18 mouse cellular contexts compared by ENCODE assay signal in the genomic region with DNA sequence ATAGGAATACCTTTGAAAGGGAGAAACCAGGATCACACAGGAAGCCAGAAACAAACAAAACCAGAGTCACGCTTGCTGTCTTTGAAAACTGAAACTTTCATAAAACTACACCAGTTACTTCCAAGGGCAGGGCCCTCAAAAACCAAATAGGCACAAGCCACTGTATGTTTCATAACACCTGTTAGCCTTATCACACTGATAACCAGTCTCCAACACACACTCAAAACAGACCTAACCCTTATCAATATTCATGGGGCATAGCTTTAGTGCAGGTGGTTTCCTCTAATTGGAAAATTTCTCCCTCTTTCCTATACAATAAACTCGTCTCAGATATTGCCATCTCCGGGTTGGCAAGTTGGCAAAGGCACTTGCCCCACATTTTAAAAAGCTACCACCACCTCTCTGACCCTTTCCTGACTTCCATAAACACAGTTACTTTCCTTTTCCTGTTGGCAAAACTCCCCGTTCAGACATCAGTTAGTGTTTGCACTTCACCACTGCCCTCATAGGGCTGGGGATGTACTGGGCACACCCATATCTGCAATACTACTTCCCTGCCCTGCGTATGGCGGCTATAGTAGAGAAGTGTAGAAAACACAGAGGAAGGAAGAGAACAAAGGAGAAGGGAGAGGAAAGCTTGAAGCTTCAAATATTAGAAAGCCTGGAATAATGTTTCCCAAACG.
"Had no signal": no experiment of that assay in that cellular context is flagged by ENCODE, and none has a peak within 500 bp of the region (broad histone marks: within the 10 kb centered on the region; RNA-seq: fewer than 3 reads in every experiment).

No protein-coding gene starts in this region.

- ATAC-seq: inflammation-experienced regulatory T-cells, adult 6 months had no signal

- H3K4me1 ChIP-seq: liver, embryonic 13.5 days; neural tube, embryonic 12.5 days; neural tube, embryonic 15.5 days had no signal

- H3K27me3 ChIP-seq: liver, embryonic 13.5 days; lung, embryonic 15.5 days; neural tube, embryonic 12.5 days; neural tube, embryonic 15.5 days had no signal

- H3K27ac ChIP-seq: layer of hippocampus, adult 2 months; left cerebral cortex, adult 2 months; liver, embryonic 13.5 days; lung, embryonic 15.5 days; neural tube, embryonic 12.5 days; neural tube, embryonic 15.5 days had no signal

- H3K4me2 ChIP-seq: liver, embryonic 13.5 days; lung, embryonic 15.5 days; midbrain, embryonic 11.5 days; neural tube, embryonic 12.5 days; neural tube, embryonic 15.5 days had no signal

- H3K36me3 ChIP-seq: liver, embryonic 13.5 days; lung, embryonic 15.5 days; neural tube, embryonic 12.5 days; neural tube, embryonic 15.5 days had no signal

- H3K9ac ChIP-seq: liver, embryonic 13.5 days; lung, embryonic 15.5 days; neural tube, embryonic 12.5 days; neural tube, embryonic 15.5 days had no signal

- H3K9me3 ChIP-seq: liver, embryonic 13.5 days; lung, embryonic 15.5 days; neural tube, embryonic 12.5 days; neural tube, embryonic 15.5 days had no signal

- DNase-seq: kidney, adult 18-20 months; kidney, adult 9 months; kidney, postnatal 14 days; kidney, postnatal 4 days; layer of hippocampus, adult 9-11 months; liver, embryonic 13.5 days; lung, postnatal 4 days; right cerebral cortex, adult 18-20 months; right cerebral cortex, postnatal 25 days; thymus, adult 18-20 months; thymus, postnatal 36 days had no signal

- H3K4me3 ChIP-seq: layer of hippocampus, adult 2 months; left cerebral cortex, adult 2 months; liver, embryonic 13.5 days; lung, embryonic 15.5 days; neural tube, embryonic 12.5 days; neural tube, embryonic 15.5 days had no signal
